Comparison of ENCODE assay signal across 10 mouse cellular contexts in genomic region chr3:88623346-88624135, GRCm38 (mm10). TPM values are rescaled to one million over a fixed set of nuclear protein-coding genes. Genes with fewer than 3 reads are reported as not detected.
DNase-seq lines count a peak whose midpoint lies in the region; ATAC-seq and TF ChIP-seq lines count a peak whose summit lies in the region.
"Had no signal": no experiment of that assay in that cellular context is flagged by ENCODE, and none has a peak within 500 bp of the region (broad histone marks: within the 10 kb centered on the region; RNA-seq: fewer than 3 reads in every experiment).

No protein-coding gene starts in this region.

- H3K36me3 ChIP-seq in erythroblast, embryonic 14.5 days (ENCODE audit: control insufficient read depth) = no peaks in the 10 kb centered on the region; the same call in 1 of the 2 replicates
- peaks cover 2% of the 10 kb centered on the region; the same call in 1 of the 2 replicates for H3K36me3 ChIP-seq in ES-Bruce4 (ENCODE audit: control insufficient read depth, insufficient read depth, low read length, poor library complexity, severe bottlenecking)
- peaks cover 5% of the 10 kb centered on the region; the same call in 1 of the 2 replicates for H3K36me3 ChIP-seq in embryonic facial prominence, embryonic 15.5 days
- no peaks in the 10 kb centered on the region for H3K36me3 ChIP-seq in hindbrain, embryonic 16.5 days (ENCODE audit: control insufficient read depth, insufficient read depth, low read length)
- H3K36me3 ChIP-seq in lung, embryonic 15.5 days = 0 out of 2 replicates have a peak, but pooled peaks cover 5% of the 10 kb centered on the region
- peaks cover 3% of the 10 kb centered on the region for H3K36me3 ChIP-seq in splenic B cell, adult 2 months (ENCODE audit: control insufficient read depth, insufficient read depth, low read length, poor library complexity, severe bottlenecking)

- TF ChIP-seq CTCF in ES-Bruce4 (IDR thresholded peaks at IDR 0.05; ENCODE audit: low read depth, low read length) = no peak

- no peaks in the 10 kb centered on the region for H3K9me3 ChIP-seq in erythroblast, embryonic 14.5 days (ENCODE audit: control insufficient read depth, low read length)
- H3K9me3 ChIP-seq in ES-Bruce4 (replicated peaks; ENCODE audit: control insufficient read depth, insufficient read depth, low read length, poor library complexity, severe bottlenecking) = peaks cover 6% of the 10 kb centered on the region
- H3K9me3 ChIP-seq in embryonic facial prominence, embryonic 15.5 days (replicated peaks) = no peaks in the 10 kb centered on the region
- no peaks in the 10 kb centered on the region for H3K9me3 ChIP-seq in hindbrain, embryonic 16.5 days (ENCODE audit: control insufficient read depth, low read length)
- H3K9me3 ChIP-seq in lung, embryonic 15.5 days = no peaks in the 10 kb centered on the region

- DNase-seq in splenic B cell, adult 2 months (ENCODE audit: low read depth, low spot score) = peak; percentile 24
- DNase-seq in adrenal gland, postnatal 14 days = no peak

- ATAC-seq in erythroblast, adult 5-6 weeks (replicated peaks; ENCODE audit: low FRiP score, poor library complexity, severe bottlenecking) = no peak
- no peak for ATAC-seq in embryonic facial prominence, embryonic 15.5 days (ENCODE audit: insufficient number of reproducible peaks, low FRiP score, low TSS enrichment, low read depth)
- ATAC-seq in hindbrain, embryonic 16.5 days = peak; percentile 10; the same call in 1 of the 2 replicates
- ATAC-seq in lung, embryonic 15.5 days (ENCODE audit: borderline replicate concordance, extremely low read depth, low FRiP score, low TSS enrichment) = no peak
- ATAC-seq: Patski had no signal

- H3K4me3 ChIP-seq in erythroblast, embryonic 14.5 days (replicated peaks) = peak overlapping the region; percentile 73
- peak overlapping the region; percentile 5; the same call in 1 of the 2 replicates for H3K4me3 ChIP-seq in ES-Bruce4 (ENCODE audit: low read depth, low read length)
- peak overlapping the region; percentile 89 for H3K4me3 ChIP-seq in embryonic facial prominence, embryonic 15.5 days (replicated peaks)
- peak overlapping the region; percentile 90 for H3K4me3 ChIP-seq in hindbrain, embryonic 16.5 days (ENCODE audit: low read length)
- H3K4me3 ChIP-seq in lung, embryonic 15.5 days = peak overlapping the region; percentile 89

- no peak for TF ChIP-seq EP300 in ES-Bruce4 (IDR thresholded peaks at IDR 0.05; ENCODE audit: insufficient read depth, low read depth, low read length)

- H3K4me1 ChIP-seq in erythroblast, embryonic 14.5 days (ENCODE audit: control insufficient read depth) = peaks cover 77% of the 10 kb centered on the region
- H3K4me1 ChIP-seq in ES-Bruce4 (ENCODE audit: control insufficient read depth, insufficient read depth, low read length) = peaks cover 8% of the 10 kb centered on the region
- peaks cover 57% of the 10 kb centered on the region for H3K4me1 ChIP-seq in embryonic facial prominence, embryonic 15.5 days
- H3K4me1 ChIP-seq in hindbrain, embryonic 16.5 days (ENCODE audit: control insufficient read depth, insufficient read depth, low read depth, low read length) = peaks cover 38% of the 10 kb centered on the region
- H3K4me1 ChIP-seq in lung, embryonic 15.5 days = peaks cover 68% of the 10 kb centered on the region

- H3K4me2 ChIP-seq in embryonic facial prominence, embryonic 15.5 days (replicated peaks) = peak overlapping the region; percentile 80
- H3K4me2 ChIP-seq in hindbrain, embryonic 16.5 days (ENCODE audit: low read length) = peak overlapping the region; percentile 90
- H3K4me2 ChIP-seq in lung, embryonic 15.5 days = peak overlapping the region; percentile 69

- WGBS in embryonic facial prominence, embryonic 15.5 days = 5% methylated on average over 15 of the region's 15 CpGs
- 1% methylated on average over 15 of the region's 15 CpGs for WGBS in hindbrain, embryonic 16.5 days
- 1% methylated on average over 15 of the region's 15 CpGs for WGBS in lung, embryonic 15.5 days

- H3K27ac ChIP-seq in ES-Bruce4 (ENCODE audit: insufficient read depth, low read length) = no peak overlapping the region
- peak overlapping the region; percentile 97 for H3K27ac ChIP-seq in embryonic facial prominence, embryonic 15.5 days (replicated peaks)
- peak overlapping the region; percentile 95 for H3K27ac ChIP-seq in hindbrain, embryonic 16.5 days (ENCODE audit: low read depth, low read length)
- H3K27ac ChIP-seq in lung, embryonic 15.5 days = peak overlapping the region; percentile 98

- peaks cover 29% of the 10 kb centered on the region for H3K27me3 ChIP-seq in erythroblast, embryonic 14.5 days (ENCODE audit: control insufficient read depth)
- H3K27me3 ChIP-seq in ES-Bruce4 (ENCODE audit: control insufficient read depth, insufficient read depth, low read length, poor library complexity, severe bottlenecking) = no peaks in the 10 kb centered on the region
- H3K27me3 ChIP-seq in embryonic facial prominence, embryonic 15.5 days = no peaks in the 10 kb centered on the region
- no peaks in the 10 kb centered on the region for H3K27me3 ChIP-seq in hindbrain, embryonic 16.5 days (replicated peaks; ENCODE audit: control insufficient read depth, insufficient read depth, low read length)
- no peaks in the 10 kb centered on the region for H3K27me3 ChIP-seq in lung, embryonic 15.5 days
- H3K27me3 ChIP-seq in splenic B cell, adult 2 months (ENCODE audit: control insufficient read depth, insufficient read depth, low read length, poor library complexity, severe bottlenecking) = no peaks in the 10 kb centered on the region
- H3K27me3 ChIP-seq: Patski had no signal

- no peak overlapping the region for H3K9ac ChIP-seq in ES-Bruce4 (ENCODE audit: low read depth, poor library complexity, severe bottlenecking)
- peak overlapping the region; percentile 47 for H3K9ac ChIP-seq in embryonic facial prominence, embryonic 15.5 days
- H3K9ac ChIP-seq in hindbrain, embryonic 16.5 days (ENCODE audit: low read depth, low read length) = peak overlapping the region; percentile 98
- H3K9ac ChIP-seq in lung, embryonic 15.5 days = peak overlapping the region; percentile 95

- no peak for TF ChIP-seq POLR2A in ES-Bruce4 (IDR thresholded peaks at IDR 0.05; ENCODE audit: insufficient read depth, low read length)

RNA-seq across cellular contexts. Expression of gene Arhgef2, which starts 17.8 kb away (rescaled TPM):
- polyA plus RNA-seq in erythroblast, embryonic 14.5 days (2012) = 0.13 and 0.87 TPM in 2 replicates
- 15.2 and 20.5 TPM in 2 replicates for total RNA-seq in erythroblast, adult 5-6 weeks (2015; ENCODE audit: low replicate concordance)
- 16.7 and 18.1 TPM in 2 replicates for total RNA-seq in erythroblast, adult 5-6 weeks (2017; ENCODE audit: low replicate concordance)
- polyA plus RNA-seq in ES-Bruce4 (2011; ENCODE audit: insufficient read depth, insufficient read length, low read depth, missing spikeins) = 71.2 and 74.9 TPM in 2 replicates
- 96.6 and 97.9 TPM in 2 replicates for polyA plus RNA-seq in embryonic facial prominence, embryonic 15.5 days (2015; fragmentation: Nextera tagmentation; extraction: Ambion mirVana)
- 79.0 and 104 TPM in 2 replicates for polyA plus RNA-seq in hindbrain, embryonic 16.5 days (2015; fragmentation: Nextera tagmentation; extraction: Ambion mirVana)
- 105 and 116 TPM in 2 replicates for polyA plus RNA-seq in lung, embryonic 15.5 days (2015; fragmentation: Nextera tagmentation; extraction: Ambion mirVana)
- 36.9 and 67.6 TPM in 2 replicates for total RNA-seq in adrenal gland, postnatal 14 days (2021)

RNA-seq across cellular contexts. Expression of gene Rxfp4, which starts 29.4 kb away (rescaled TPM):
- polyA plus RNA-seq in erythroblast, embryonic 14.5 days (2012) = not detected in 2 replicates
- not detected in 2 replicates for total RNA-seq in erythroblast, adult 5-6 weeks (2015; ENCODE audit: low replicate concordance)
- not detected in 2 replicates for total RNA-seq in erythroblast, adult 5-6 weeks (2017; ENCODE audit: low replicate concordance)
- polyA plus RNA-seq in ES-Bruce4 (2011; ENCODE audit: insufficient read depth, insufficient read length, low read depth, missing spikeins) = not detected in 2 replicates
- polyA plus RNA-seq in embryonic facial prominence, embryonic 15.5 days (2015; fragmentation: Nextera tagmentation; extraction: Ambion mirVana) = not detected in 2 replicates
- polyA plus RNA-seq in hindbrain, embryonic 16.5 days (2015; fragmentation: Nextera tagmentation; extraction: Ambion mirVana) = not detected in 2 replicates
- polyA plus RNA-seq in lung, embryonic 15.5 days (2015; fragmentation: Nextera tagmentation; extraction: Ambion mirVana) = not detected in 2 replicates
- not detected in 2 replicates for total RNA-seq in adrenal gland, postnatal 14 days (2021)
- total RNA-seq: left cerebral cortex, postnatal 25 days had no signal
- polyA plus RNA-seq: Patski had no signal

RNA-seq across cellular contexts. Expression of gene Ssr2, which starts 47.9 kb away (rescaled TPM):
- 6.5 and 12.3 TPM in 2 replicates for polyA plus RNA-seq in erythroblast, embryonic 14.5 days (2012)
- 80.3 and 91.8 TPM in 2 replicates for total RNA-seq in erythroblast, adult 5-6 weeks (2015; ENCODE audit: low replicate concordance)
- 24.3 and 35.9 TPM in 2 replicates for total RNA-seq in erythroblast, adult 5-6 weeks (2017; ENCODE audit: low replicate concordance)
- polyA plus RNA-seq in ES-Bruce4 (2011; ENCODE audit: insufficient read depth, insufficient read length, low read depth, missing spikeins) = 348 and 382 TPM in 2 replicates
- 339 and 341 TPM in 2 replicates for polyA plus RNA-seq in embryonic facial prominence, embryonic 15.5 days (2015; fragmentation: Nextera tagmentation; extraction: Ambion mirVana)
- polyA plus RNA-seq in hindbrain, embryonic 16.5 days (2015; fragmentation: Nextera tagmentation; extraction: Ambion mirVana) = 133 and 167 TPM in 2 replicates
- polyA plus RNA-seq in lung, embryonic 15.5 days (2015; fragmentation: Nextera tagmentation; extraction: Ambion mirVana) = 290 and 301 TPM in 2 replicates
- 222 and 252 TPM in 2 replicates for total RNA-seq in adrenal gland, postnatal 14 days (2021)

Comparison
In these comparisons a context has a peak if more than half of its experiments do, and no peak if none do; other contexts are left out.
1. H3K4me3 ChIP-seq: peak in every context shown above with its lines; median percentile 90 in hindbrain, embryonic 16.5 days; 89 in embryonic facial prominence, embryonic 15.5 days; 89 in lung, embryonic 15.5 days; 73 in erythroblast, embryonic 14.5 days; 5 in ES-Bruce4.
2. RNA of gene Arhgef2, which starts 17.8 kb away (polyA plus RNA-seq): 105 to 116 TPM in lung, embryonic 15.5 days, 96.6 to 97.9 TPM in embryonic facial prominence, embryonic 15.5 days, 79.0 to 104 TPM in hindbrain, embryonic 16.5 days and 71.2 to 74.9 TPM in ES-Bruce4; 0.13 to 0.87 TPM in erythroblast, embryonic 14.5 days; every median in the first group is over 10 times any median in the second.
3. RNA of gene Ssr2, which starts 47.9 kb away (polyA plus RNA-seq): 348 to 382 TPM in ES-Bruce4, 339 to 341 TPM in embryonic facial prominence, embryonic 15.5 days, 290 to 301 TPM in lung, embryonic 15.5 days and 133 to 167 TPM in hindbrain, embryonic 16.5 days; 6.5 to 12.3 TPM in erythroblast, embryonic 14.5 days; every median in the first group is over 10 times any median in the second.
4. Peak in every context shown above with its lines, with median percentiles within 50 percentile points of each other: H3K4me2 ChIP-seq.